Mouse (Mus musculus) central nervous system, embryonic 11.5 days (tissue): ENCODE measurements around the gene Zbtb42. TPM values are rescaled to one million over a fixed set of nuclear protein-coding genes. Genes with fewer than 3 reads are reported as not detected.

ENCODE experiments used
- polyA plus RNA-seq: library from polyadenylated mRNA; depleted of rRNA; stranded (reverse); fragments of >200 nt; gene quantifications from 2 replicates; pipeline ENCODE4 v1.2.3, GENCODE M21; 2012; rRNA removed

Gene Zbtb42
- 4.9 and 5.7 TPM in 2 replicates for polyA plus RNA-seq

DNA sequence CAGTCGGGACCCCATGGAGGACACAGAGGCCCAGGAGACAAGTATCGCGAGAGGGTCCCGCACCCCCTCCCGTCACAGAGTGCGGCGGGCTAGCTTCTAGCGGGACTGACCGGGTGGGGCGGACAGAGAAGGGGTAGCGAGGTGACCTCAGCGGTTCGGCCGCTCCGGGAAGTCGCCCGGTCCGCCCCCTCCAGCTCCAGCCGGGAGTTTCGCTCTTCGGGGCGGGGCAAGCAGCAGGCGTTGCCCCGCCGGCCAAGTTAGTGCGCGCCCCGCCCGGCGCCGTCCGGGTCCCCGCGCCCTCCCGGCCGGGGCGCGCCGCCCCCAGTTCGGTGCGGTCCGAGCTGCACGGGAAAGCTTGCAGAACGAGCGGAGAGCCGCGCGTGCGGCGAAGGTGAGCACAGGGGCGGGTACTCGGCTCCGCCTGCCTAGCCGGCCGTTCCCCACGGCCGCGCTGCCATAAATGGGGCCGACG, at the start of gene Zbtb42:
Zbtb42 (plus strand) TSS at position 274 of the 472 bp plus-strand sequence.

DNA sequence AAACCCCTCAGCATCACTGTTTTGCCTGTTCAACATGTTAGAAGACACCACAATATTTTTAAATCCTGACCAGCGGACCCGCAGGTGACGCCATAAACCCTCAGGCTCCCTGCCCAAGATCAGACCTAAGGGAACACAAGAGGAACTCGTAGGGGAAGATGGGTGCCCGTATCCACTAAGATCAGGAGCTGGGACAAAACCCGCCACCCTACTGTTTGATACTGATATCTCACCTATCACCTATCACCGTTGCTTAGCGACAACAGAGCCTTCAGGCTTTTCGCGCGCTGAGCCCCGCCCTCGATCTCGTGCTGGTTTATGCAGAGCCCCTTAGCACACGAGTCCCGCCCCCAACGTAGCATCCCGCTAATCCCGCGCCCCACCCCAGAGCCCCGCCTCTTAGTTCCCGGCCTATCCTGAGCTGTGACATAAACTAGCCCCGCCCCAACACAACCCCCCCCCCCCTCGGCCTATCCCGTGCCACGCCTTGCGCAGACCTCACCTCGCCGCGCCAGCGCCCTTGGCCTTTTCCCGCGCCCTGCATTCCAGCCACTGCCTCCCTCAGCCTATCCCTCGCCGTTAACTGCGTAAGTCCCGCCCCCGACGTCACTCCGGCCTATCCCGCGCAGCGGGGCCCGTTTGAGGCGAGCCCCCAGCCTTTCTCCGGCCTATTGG, 34.3 kb upstream of the Zbtb42 start, which contains the start of gene Siva1:
Siva1 (plus strand) TSS at position 500 of the 675 bp plus-strand sequence.

DNA sequence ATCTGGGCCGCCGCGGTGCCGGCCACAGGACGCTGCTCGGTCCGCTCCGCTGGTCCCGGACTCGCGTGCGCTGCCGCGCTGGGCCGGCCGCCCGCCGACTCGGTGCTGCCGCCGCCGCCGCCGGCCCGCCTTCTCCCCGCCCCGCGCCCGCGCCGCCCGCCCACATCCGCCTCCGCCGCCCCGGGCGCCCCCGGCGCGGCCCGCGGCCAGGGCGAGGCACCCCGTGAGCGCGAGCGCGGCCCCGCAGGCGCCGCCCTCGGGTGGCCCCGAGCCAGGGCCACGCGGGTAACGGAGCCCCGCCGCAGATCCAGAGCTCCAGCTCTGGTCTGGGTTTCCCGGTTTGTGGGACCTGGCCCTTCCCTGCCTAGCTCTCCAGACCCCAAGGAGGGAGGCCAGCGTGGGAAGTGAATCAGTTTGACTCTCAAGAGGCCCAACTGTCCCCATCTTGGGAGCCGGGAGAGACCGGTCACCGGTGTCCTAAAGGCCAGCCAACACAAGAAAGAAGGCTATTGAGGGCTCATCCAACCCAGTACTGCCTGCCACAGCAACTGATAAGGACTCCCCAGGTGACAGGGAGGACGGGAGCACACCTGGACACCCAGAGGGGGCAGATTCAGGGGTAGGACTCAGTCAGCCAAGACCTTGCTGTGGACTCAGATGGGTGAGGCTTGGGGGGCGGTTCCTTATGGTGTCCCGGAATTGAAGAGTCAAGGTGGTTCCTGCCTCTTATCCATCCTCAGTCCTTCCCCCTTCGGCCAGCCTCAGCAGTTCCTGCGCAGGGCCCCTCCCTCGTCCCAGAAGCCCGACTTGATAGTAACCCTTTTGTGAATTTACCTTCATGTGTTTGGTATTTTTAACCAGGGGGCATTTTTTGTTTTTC, 4.3 kb upstream of the Zbtb42 start, which contains the start of gene Akt1:
Akt1 (minus strand) TSS at position 753 of the 880 bp plus-strand sequence.

DNA sequence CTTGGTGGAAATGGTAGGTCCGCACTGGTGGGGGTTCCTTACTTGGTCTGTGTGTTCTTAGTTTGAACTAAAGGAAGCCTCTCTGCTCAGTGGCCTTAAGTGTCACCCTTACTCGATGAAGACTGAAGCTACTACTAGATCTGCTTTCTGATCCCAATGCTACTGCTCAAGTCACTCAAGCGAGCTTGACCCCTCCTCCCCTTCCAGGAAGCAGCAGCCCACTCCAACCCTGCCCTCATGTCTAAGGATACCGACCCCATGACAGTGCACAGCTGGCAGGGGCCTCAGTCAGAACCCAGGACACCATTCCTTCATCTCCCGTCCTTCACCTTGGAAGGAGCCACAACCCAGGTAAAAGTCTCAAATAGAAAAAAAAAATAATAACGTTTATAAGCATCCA, 41.6 kb downstream of the Zbtb42 start, which contains the start of gene Cep170b:
Cep170b (plus strand) TSS at position 240 of the 400 bp plus-strand sequence.

Other genes starting within 250 kb of the Zbtb42 start
- 0.19 and 0.20 TPM in 2 replicates for gene A530016L24Rik, start 189.4 kb upstream of the Zbtb42 start, polyA plus RNA-seq
- 3.4 and 3.5 TPM in 2 replicates for gene Tmem179, start 162.1 kb upstream of the Zbtb42 start, polyA plus RNA-seq
- 9.1 and 11.1 TPM in 2 replicates for gene Inf2, start 90.0 kb upstream of the Zbtb42 start, polyA plus RNA-seq
- 3.6 and 6.0 TPM in 2 replicates for gene Adssl1, start 58.8 kb upstream of the Zbtb42 start, polyA plus RNA-seq
- 176 and 229 TPM in 2 replicates for gene Siva1, start 34.1 kb upstream of the Zbtb42 start, polyA plus RNA-seq
- 229 and 233 TPM in 2 replicates for gene Akt1, start 3.9 kb upstream of the Zbtb42 start, polyA plus RNA-seq
- gene Cep170b, start 41.6 kb downstream of the Zbtb42 start, polyA plus RNA-seq = 15.5 and 21.9 TPM in 2 replicates
- 3.3 and 4.7 TPM in 2 replicates for gene Pld4, start 81.8 kb downstream of the Zbtb42 start, polyA plus RNA-seq
- gene Ahnak2, start 123.8 kb downstream of the Zbtb42 start, polyA plus RNA-seq = 0.29 and 0.41 TPM in 2 replicates
- gene Clba1, start 130.1 kb downstream of the Zbtb42 start, polyA plus RNA-seq = 5.9 and 10.5 TPM in 2 replicates
- gene Cdca4, start 150.6 kb downstream of the Zbtb42 start, polyA plus RNA-seq = 71.8 and 101 TPM in 2 replicates
- 0.08 and 0.10 TPM in 2 replicates for gene Gpr132, start 189.4 kb downstream of the Zbtb42 start, polyA plus RNA-seq